Mouse (Mus musculus) intestine, postnatal 0 days (tissue): ENCODE measurements around the gene Rnft1. TPM values are rescaled to one million over a fixed set of nuclear protein-coding genes. Genes with fewer than 3 reads are reported as not detected.
A peak's percentile ranks its signal among the peaks of the same experiment; 100 is the strongest.
"Not testable (repeated sequence)": the region's sequence is repeated elsewhere in the genome, so short reads cannot be mapped to it uniquely, and the experiment has no call there.

Experiments
- ATAC-seq: fragments of 200-750 bp; cut with Nextera tagmentation; 2 replicates; pipeline ENCODE4 v1.8.0; 2017; ENCODE audit warnings: mild to moderate bottlenecking, moderate TSS enrichment, moderate library complexity
- H3K27ac ChIP-seq: fragments of 300-500 bp; sonication (generic); 2 replicates; pipeline ENCODE4 v1.5.1; 2014; ENCODE audit warnings: mild to moderate bottlenecking, low read depth, low read length, moderate library complexity
- H3K27me3 ChIP-seq: fragments of 300-500 bp; sonication (generic); replicated peaks from 2 replicates; pipeline ENCODE4 v1.6.1; 2014; ENCODE audit warnings: low read length, mixed read lengths; ENCODE audit not compliant: control insufficient read depth, insufficient read depth
- H3K36me3 ChIP-seq: fragments of 300-500 bp; sonication (generic); 2 replicates; pipeline ENCODE4 v1.6.1; 2014; ENCODE audit warnings: mild to moderate bottlenecking, moderate library complexity; ENCODE audit not compliant: control insufficient read depth, insufficient read depth
- H3K4me1 ChIP-seq: fragments of 300-500 bp; sonication (generic); replicated peaks from 2 replicates; pipeline ENCODE4 v1.6.1; 2014; ENCODE audit warnings: antibody characterized with exemption, low read length, mixed read lengths; ENCODE audit not compliant: control insufficient read depth, insufficient read depth
- H3K4me2 ChIP-seq: fragments of 300-500 bp; sonication (generic); replicated peaks from 2 replicates; pipeline ENCODE4 v1.6.1; 2014; ENCODE audit warnings: low read depth, mild to moderate bottlenecking, moderate library complexity
- H3K4me3 ChIP-seq: fragments of 300-500 bp; sonication (generic); 2 replicates; pipeline ENCODE4 v1.5.1; 2014; ENCODE audit warnings: low read depth, low read length
- H3K9ac ChIP-seq: fragments of 300-500 bp; sonication (generic); 2 replicates; pipeline ENCODE4 v1.6.1; 2014; ENCODE audit warnings: mild to moderate bottlenecking, low read depth, low read length
- H3K9me3 ChIP-seq: fragments of 300-500 bp; sonication (generic); 2 replicates; pipeline ENCODE4 v1.6.1; 2016; ENCODE audit warnings: mixed run types; ENCODE audit not compliant: control insufficient read depth
- CTCF ChIP-seq: sonication (generic); IDR thresholded peaks from 2 replicates; pipeline ENCODE4 v1.5.1; 2016; ENCODE audit warnings: low read depth, mild to moderate bottlenecking, control low read depth, antibody characterized with exemption, moderate library complexity
- WGBS: fragments of 180-500 bp; shearing (Covaris S2); extraction: QIAGEN DNeasy Blood & Tissue Kit; methylation state at CpG from one replicate; pipeline ENCODE4 v1.1.7; 2014; 5-methylcytosine and 5-hydroxymethylcytosine counted together
- polyA plus RNA-seq: library from polyadenylated mRNA; unstranded; fragments of >200 nt; fragmentation: Nextera tagmentation; extraction: Ambion mirVana; gene quantifications from 2 replicates; pipeline ENCODE4 v1.2.1, GENCODE M21; 2015

The Rnft1 gene
- polyA plus RNA-seq, 1 experiment from 2014 or later, result 48.5 TPM

GRCm38 (mm10) chr11:86532834-86533233 lies 48.4 kb downstream of the Rnft1 start:
- Histone ChIP-seq H3K4me3 (no peak overlapping the region), H3K4me1 (no peaks in the 10 kb centered on the region), H3K9ac (no peak overlapping the region), H3K36me3 (peaks cover 32% of the 10 kb centered on the region), H3K27ac (no peak overlapping the region), H3K27me3 (no peaks in the 10 kb centered on the region), H3K9me3 (no peaks in the 10 kb centered on the region), H3K4me2 (no peak overlapping the region)
- 29% methylated on average over 1 of the region's 1 CpGs for WGBS
- no peak for ATAC-seq
- peak; percentile 73 for TF ChIP-seq CTCF

GRCm38 (mm10) chr11:86533302-86533701 lies 48.8 kb downstream of the Rnft1 start:
- not testable (repeated sequence) for H3K27me3 ChIP-seq, H3K27ac ChIP-seq, ATAC-seq, H3K4me3 ChIP-seq, H3K4me2 ChIP-seq, H3K9me3 ChIP-seq, H3K9ac ChIP-seq, H3K4me1 ChIP-seq
- peaks cover 32% of the 10 kb centered on the region for H3K36me3 ChIP-seq
- 91% methylated on average over 6 of the region's 6 CpGs for WGBS

GRCm38 (mm10) chr11:86534201-86534910 lies 49.9 kb downstream of the Rnft1 start:
- no peaks in the 10 kb centered on the region for H3K4me1 ChIP-seq
- peaks cover 29% of the 10 kb centered on the region for H3K36me3 ChIP-seq
- H3K9me3 ChIP-seq, result no peaks in the 10 kb centered on the region
- H3K27ac ChIP-seq, result no peak overlapping the region
- H3K4me3 ChIP-seq, result no peak overlapping the region
- no peaks in the 10 kb centered on the region for H3K27me3 ChIP-seq
- 79% methylated on average over 5 of the region's 5 CpGs for WGBS
- TF ChIP-seq CTCF, result no peak
- no peak overlapping the region for H3K4me2 ChIP-seq
- H3K9ac ChIP-seq, result no peak overlapping the region
- ATAC-seq, result no peak

- no peak for TF ChIP-seq CTCF
- no peak for ATAC-seq
- Histone ChIP-seq H3K27ac (no peak overlapping the region), H3K27me3 (no peaks in the 10 kb centered on the region), H3K36me3 (0 out of 2 replicates have a peak, but pooled peaks cover 3% of the 10 kb centered on the region), H3K4me1 (no peaks in the 10 kb centered on the region), H3K9me3 (no peaks in the 10 kb centered on the region), H3K4me2 (no peak overlapping the region), H3K9ac (no peak overlapping the region), H3K4me3 (no peak overlapping the region)
- WGBS, result 97% methylated on average over 4 of the region's 4 CpGs
Measured at GRCm38 (mm10) chr11:86538786-86539185, 54.3 kb downstream of the Rnft1 start.

- Histone ChIP-seq H3K27ac (no peak overlapping the region), H3K9me3 (no peaks in the 10 kb centered on the region), H3K27me3 (no peaks in the 10 kb centered on the region), H3K4me3 (no peak overlapping the region), H3K4me2 (no peak overlapping the region), H3K36me3 (no peaks in the 10 kb centered on the region), H3K9ac (no peak overlapping the region), H3K4me1 (no peaks in the 10 kb centered on the region)
- no peak for ATAC-seq
- 83% methylated on average over 6 of the region's 6 CpGs for WGBS
- no peak for TF ChIP-seq CTCF
Measured at GRCm38 (mm10) chr11:86539716-86540475, 55.4 kb downstream of the Rnft1 start.

GRCm38 (mm10) chr11:86540476-86540845 lies 56.0 kb downstream of the Rnft1 start:
- H3K9ac ChIP-seq, result no peak overlapping the region
- H3K4me1 ChIP-seq, result no peaks in the 10 kb centered on the region
- no peak overlapping the region for H3K4me3 ChIP-seq
- no peak for ATAC-seq
- WGBS, result 88% methylated on average over 2 of the region's 2 CpGs
- no peak overlapping the region for H3K4me2 ChIP-seq
- no peaks in the 10 kb centered on the region for H3K27me3 ChIP-seq
- no peak for TF ChIP-seq CTCF
- no peak overlapping the region for H3K27ac ChIP-seq
- no peaks in the 10 kb centered on the region for H3K36me3 ChIP-seq
- H3K9me3 ChIP-seq, result no peaks in the 10 kb centered on the region
